ENCODE assay signal across 1 mouse cellular context in genomic region chr7:66108961-66109854, GRCm38 (mm10).
TF ChIP-seq lines count a peak whose summit lies in the region.

Gene Chsy1 (plus strand): TSS chr7:66109515.

TF ChIP-seq in CH12.LX, 34 proteins besides CTCF, POLR2A, EP300 and RAD21 (continued from another document):
- TF ChIP-seq UBTF (IDR thresholded peaks at IDR 0.05; ENCODE audit: low read depth, low read length) (no peak; the same call in 1 of the 2 replicates), SIN3A (IDR thresholded peaks at IDR 0.05; ENCODE audit: low read length) (peak; percentile 77), HCFC1 (IDR thresholded peaks at IDR 0.05; ENCODE audit: low read depth, low read length) (peak; percentile 67), ETS1 (conservative IDR thresholded peaks at IDR 0.05; ENCODE audit: low read depth, low read length) (no peak), CHD2 (IDR thresholded peaks at IDR 0.05; ENCODE audit: low read length) (no peak), MAX (IDR thresholded peaks at IDR 0.05; ENCODE audit: low read length) (peak; percentile 67; the same call in 1 of the 2 replicates), TBP (conservative IDR thresholded peaks at IDR 0.05; ENCODE audit: low read depth, low read length) (no peak), GABPA (IDR thresholded peaks at IDR 0.05; ENCODE audit: insufficient replicate concordance, low read depth, low read length) (no peak), RCOR1 (conservative IDR thresholded peaks at IDR 0.05; ENCODE audit: low read depth, low read length) (no peak), IRF4 (IDR thresholded peaks at IDR 0.05; ENCODE audit: low read depth, low read length) (0 out of 2 replicates have a peak, but pooled peaks have one; percentile 24), NRF1 (IDR thresholded peaks at IDR 0.05; ENCODE audit: low read depth, low read length) (no peak), CHD1 (IDR thresholded peaks at IDR 0.05; ENCODE audit: low read depth, low read length) (no peak), MXI1 (IDR thresholded peaks at IDR 0.05; ENCODE audit: low read depth, low read length) (peak; percentile 93), JUND (conservative IDR thresholded peaks at IDR 0.05; ENCODE audit: low read depth, low read length) (no peak), BHLHE40 (IDR thresholded peaks at IDR 0.05; ENCODE audit: low read depth, low read length) (peak; percentile 82), MAZ (IDR thresholded peaks at IDR 0.05; ENCODE audit: low read depth, low read length) (0 out of 2 replicates have a peak, but pooled peaks have one; percentile 42), TCF12 (IDR thresholded peaks at IDR 0.05; ENCODE audit: low read depth, low read length) (0 out of 2 replicates have a peak, but pooled peaks have one; percentile 28), E2F4 (IDR thresholded peaks at IDR 0.05; ENCODE audit: insufficient replicate concordance, low read depth, low read length) (no peak), ZKSCAN1 (IDR thresholded peaks at IDR 0.05; ENCODE audit: borderline replicate concordance, low read depth, low read length) (no peak), USF2 (conservative IDR thresholded peaks at IDR 0.05; ENCODE audit: low read depth, low read length) (no peak), NELFE (IDR thresholded peaks at IDR 0.05; ENCODE audit: low read depth, low read length) (no peak), MYC (IDR thresholded peaks at IDR 0.05; ENCODE audit: low read depth, low read length) (0 out of 2 replicates have a peak, but pooled peaks have one; percentile 26), ZNF384 (IDR thresholded peaks at IDR 0.05; ENCODE audit: low read depth, low read length) (peak; percentile 94), KAT2A (IDR thresholded peaks at IDR 0.05; ENCODE audit: insufficient replicate concordance, low read length) (no peak), MEF2A (IDR thresholded peaks at IDR 0.05; ENCODE audit: borderline replicate concordance, low read depth, low read length) (no peak), SMC3 (IDR thresholded peaks at IDR 0.05; ENCODE audit: low read depth, low read length) (no peak), PAX5 (IDR thresholded peaks at IDR 0.05; ENCODE audit: low read length) (no peak), POLR2AphosphoS2 (IDR thresholded peaks at IDR 0.05; ENCODE audit: low read depth, low read length) (no peak), USF1 (IDR thresholded peaks at IDR 0.05; ENCODE audit: low read depth, low read length) (peak; percentile 68), JUN (IDR thresholded peaks at IDR 0.05; ENCODE audit: insufficient read depth, low read depth, low read length) (no peak), ELF1 (IDR thresholded peaks at IDR 0.05; ENCODE audit: low read depth, low read length) (no peak)
TF ChIP-seq in CH12.LX: peak in this region for 11.
